ENCODE assay signal across 7 mouse cellular contexts in the genomic region with DNA sequence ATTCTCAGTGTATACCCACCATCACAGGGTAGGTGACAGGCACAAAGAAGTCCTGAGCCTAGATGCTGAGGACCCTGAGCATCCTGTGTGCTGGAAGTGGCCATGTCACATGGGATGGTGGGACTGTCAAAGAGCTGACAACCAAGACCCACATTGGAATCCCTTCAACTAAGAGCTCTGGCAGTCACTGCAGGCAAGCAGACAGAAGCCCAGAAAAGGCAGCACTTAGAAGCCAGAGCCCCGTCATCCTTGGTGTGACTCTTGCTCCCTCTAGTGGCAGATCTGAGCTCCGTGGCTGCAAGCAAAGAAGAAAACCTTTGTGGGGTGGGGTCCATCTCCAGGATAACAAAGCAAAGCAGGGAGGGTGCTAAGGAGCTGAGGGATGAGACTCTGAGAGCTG. TPM values are rescaled to one million over a fixed set of nuclear protein-coding genes. Genes with fewer than 3 reads are reported as not detected.
DNase-seq lines count a peak whose midpoint lies in the region; ATAC-seq and TF ChIP-seq lines count a peak whose summit lies in the region.

No protein-coding gene starts in this region.

- H3K27ac ChIP-seq in cortical plate, adult 2 months (ENCODE audit: insufficient read depth, low read length), result no peak overlapping the region
- no peak overlapping the region for H3K27ac ChIP-seq in intestine, postnatal 0 days (ENCODE audit: low read depth, low read length)
- no peak overlapping the region for H3K27ac ChIP-seq in midbrain, postnatal 0 days (ENCODE audit: low read depth, low read length)
- H3K27ac ChIP-seq in spleen, adult 2 months (ENCODE audit: insufficient read depth, low read length), result no peak overlapping the region

- peak; percentile 52 for DNase-seq in adrenal gland, adult 8-10 months
- DNase-seq in gastrocnemius, postnatal 10 days, result peak; percentile 71
- peak; percentile 73 to 74 for DNase-seq in left cerebral cortex, postnatal 36 days (ENCODE audit: low spot score in 2 of 2)
- peak; percentile 95 for DNase-seq in midbrain, postnatal 0 days (ENCODE audit: low spot score)
- peak; percentile 45 to 53 for DNase-seq in spleen, adult 2 months (ENCODE audit: low read depth in 1 of 2, low spot score in 2 of 2)

- peaks cover 24% of the 10 kb centered on the region for H3K36me3 ChIP-seq in intestine, postnatal 0 days (ENCODE audit: control insufficient read depth, insufficient read depth)
- H3K36me3 ChIP-seq in midbrain, postnatal 0 days (ENCODE audit: insufficient read depth, low read length), result peaks cover 19% of the 10 kb centered on the region
- peaks cover 10% of the 10 kb centered on the region for H3K36me3 ChIP-seq in spleen, adult 2 months (ENCODE audit: control insufficient read depth, insufficient read depth, low read length)

- 0 out of 2 replicates have a peak, but pooled peaks have one; percentile 26 for ATAC-seq in intestine, postnatal 0 days
- peak; percentile 67; the same call in 1 of the 2 replicates for ATAC-seq in midbrain, postnatal 0 days (ENCODE audit: low FRiP score)

- H3K4me1 ChIP-seq in cortical plate, adult 2 months (ENCODE audit: control insufficient read depth, insufficient read depth, low read length), result no peaks in the 10 kb centered on the region
- H3K4me1 ChIP-seq in intestine, postnatal 0 days (replicated peaks; ENCODE audit: control insufficient read depth, insufficient read depth, low read length), result no peaks in the 10 kb centered on the region; the same call in 1 of the 2 replicates
- H3K4me1 ChIP-seq in midbrain, postnatal 0 days (ENCODE audit: insufficient read depth, low read length), result no peaks in the 10 kb centered on the region
- no peaks in the 10 kb centered on the region for H3K4me1 ChIP-seq in spleen, adult 2 months (ENCODE audit: control insufficient read depth, insufficient read depth, insufficient read length)

- H3K9ac ChIP-seq in intestine, postnatal 0 days (ENCODE audit: low read depth, low read length), result no peak overlapping the region
- no peak overlapping the region for H3K9ac ChIP-seq in midbrain, postnatal 0 days (replicated peaks; ENCODE audit: low read length, poor library complexity, severe bottlenecking)

- no peak for TF ChIP-seq POLR2A in cortical plate, adult 2 months (IDR thresholded peaks at IDR 0.05; ENCODE audit: extremely low read depth, insufficient read depth, low read length)
- TF ChIP-seq POLR2A in spleen, adult 2 months (IDR thresholded peaks at IDR 0.05; ENCODE audit: low read depth, low read length), result no peak

- no peak overlapping the region for H3K4me2 ChIP-seq in intestine, postnatal 0 days (replicated peaks; ENCODE audit: low read depth)
- no peak overlapping the region for H3K4me2 ChIP-seq in midbrain, postnatal 0 days (ENCODE audit: low read depth, low read length, poor library complexity, severe bottlenecking)

- no peaks in the 10 kb centered on the region for H3K9me3 ChIP-seq in intestine, postnatal 0 days (ENCODE audit: control insufficient read depth)
- no peaks in the 10 kb centered on the region for H3K9me3 ChIP-seq in midbrain, postnatal 0 days (ENCODE audit: low read length)

- no peaks in the 10 kb centered on the region for H3K27me3 ChIP-seq in intestine, postnatal 0 days (replicated peaks; ENCODE audit: control insufficient read depth, insufficient read depth, low read length)
- H3K27me3 ChIP-seq in midbrain, postnatal 0 days (ENCODE audit: insufficient read depth, low read length), result no peaks in the 10 kb centered on the region
- H3K27me3 ChIP-seq in spleen, adult 2 months (ENCODE audit: control insufficient read depth, insufficient read depth, low read length), result no peaks in the 10 kb centered on the region

- intact Hi-C loops in left cerebral cortex, postnatal 36 days (cut with DNase I), result loop anchor here (2.0 to 5.0 kb wide), 3 partner anchors 114 to 235 kb away; no protein-coding TSS in a partner anchor

- TF ChIP-seq CTCF in cortical plate, adult 2 months (IDR thresholded peaks at IDR 0.05; ENCODE audit: extremely low read depth, insufficient read depth, low read length), result peak; percentile 97
- TF ChIP-seq CTCF in intestine, postnatal 0 days (IDR thresholded peaks at IDR 0.05; ENCODE audit: low read depth), result peak; percentile 99
- TF ChIP-seq CTCF in midbrain, postnatal 0 days (IDR thresholded peaks at IDR 0.05), result peak; percentile 100
- TF ChIP-seq CTCF in spleen, adult 2 months (IDR thresholded peaks at IDR 0.05; ENCODE audit: extremely low read depth, insufficient read depth, insufficient read length, insufficient replicate concordance), result peak; percentile 89; the same call in 1 of the 2 replicates

- WGBS in intestine, postnatal 0 days, result 0% methylated on average over 2 of the region's 2 CpGs
- WGBS in midbrain, postnatal 0 days, result 0% methylated on average over 2 of the region's 2 CpGs
- 2% methylated on average over 2 of the region's 2 CpGs for WGBS in spleen, adult 2 months

- H3K4me3 ChIP-seq in cortical plate, adult 2 months (ENCODE audit: insufficient read depth, low read length), result no peak overlapping the region
- H3K4me3 ChIP-seq in intestine, postnatal 0 days (ENCODE audit: low read depth, low read length), result no peak overlapping the region
- H3K4me3 ChIP-seq in midbrain, postnatal 0 days (ENCODE audit: low read depth, low read length), result no peak overlapping the region
- no peak overlapping the region for H3K4me3 ChIP-seq in spleen, adult 2 months (ENCODE audit: extremely low read depth, insufficient read depth, insufficient read length)

RNA-seq across cellular contexts. Expression of a gene that starts 27.4 kb away (rescaled TPM):
- total RNA-seq in adrenal gland, adult 8-10 months (2022), result 10 to 100 TPM; 21.5 to 30.9 (median 26.1) TPM
- polyA plus RNA-seq in cortical plate, adult 2 months (2012; rRNA removed), result 24.4 and 26.6 TPM in 2 replicates
- total RNA-seq in gastrocnemius, postnatal 10 days (2021), result 10 to 100 TPM in 1 of 2 experiments, 1 to 10 TPM in 1; 8.9 to 11.0 TPM
- 11.7 and 12.5 TPM in 2 replicates for polyA plus RNA-seq in intestine, postnatal 0 days (2015; fragmentation: Nextera tagmentation; extraction: Ambion mirVana)
- total RNA-seq in left cerebral cortex, postnatal 36 days (2021), result 10 to 100 TPM; 23.9 to 28.2 TPM
- 66.0 and 66.8 TPM in 2 replicates for total RNA-seq in midbrain, postnatal 0 days (2014; rRNA removed)
- polyA plus RNA-seq in midbrain, postnatal 0 days (2015; fragmentation: Nextera tagmentation; extraction: Ambion mirVana), result 27.0 and 29.3 TPM in 2 replicates
- 24.5 and 24.9 TPM in 2 replicates for polyA plus RNA-seq in spleen, adult 2 months (2012; rRNA removed)

RNA-seq across cellular contexts. Expression of a gene that starts 27.5 kb away (rescaled TPM):
- total RNA-seq in adrenal gland, adult 8-10 months (2022), result 100 to 1,000 TPM; 254 to 452 (median 371) TPM
- polyA plus RNA-seq in cortical plate, adult 2 months (2012; rRNA removed), result 325 and 346 TPM in 2 replicates
- 100 to 1,000 TPM; 426 to 454 TPM for total RNA-seq in gastrocnemius, postnatal 10 days (2021)
- 534 and 558 TPM in 2 replicates for polyA plus RNA-seq in intestine, postnatal 0 days (2015; fragmentation: Nextera tagmentation; extraction: Ambion mirVana)
- 100 to 1,000 TPM; 231 to 260 TPM for total RNA-seq in left cerebral cortex, postnatal 36 days (2021)
- 221 and 257 TPM in 2 replicates for total RNA-seq in midbrain, postnatal 0 days (2014; rRNA removed)
- polyA plus RNA-seq in midbrain, postnatal 0 days (2015; fragmentation: Nextera tagmentation; extraction: Ambion mirVana), result 513 and 552 TPM in 2 replicates
- 42.7 and 54.3 TPM in 2 replicates for polyA plus RNA-seq in spleen, adult 2 months (2012; rRNA removed)
